Mouse (Mus musculus): ENCODE data around the gene Mab21l2.

The Mab21l2 gene

DNA sequence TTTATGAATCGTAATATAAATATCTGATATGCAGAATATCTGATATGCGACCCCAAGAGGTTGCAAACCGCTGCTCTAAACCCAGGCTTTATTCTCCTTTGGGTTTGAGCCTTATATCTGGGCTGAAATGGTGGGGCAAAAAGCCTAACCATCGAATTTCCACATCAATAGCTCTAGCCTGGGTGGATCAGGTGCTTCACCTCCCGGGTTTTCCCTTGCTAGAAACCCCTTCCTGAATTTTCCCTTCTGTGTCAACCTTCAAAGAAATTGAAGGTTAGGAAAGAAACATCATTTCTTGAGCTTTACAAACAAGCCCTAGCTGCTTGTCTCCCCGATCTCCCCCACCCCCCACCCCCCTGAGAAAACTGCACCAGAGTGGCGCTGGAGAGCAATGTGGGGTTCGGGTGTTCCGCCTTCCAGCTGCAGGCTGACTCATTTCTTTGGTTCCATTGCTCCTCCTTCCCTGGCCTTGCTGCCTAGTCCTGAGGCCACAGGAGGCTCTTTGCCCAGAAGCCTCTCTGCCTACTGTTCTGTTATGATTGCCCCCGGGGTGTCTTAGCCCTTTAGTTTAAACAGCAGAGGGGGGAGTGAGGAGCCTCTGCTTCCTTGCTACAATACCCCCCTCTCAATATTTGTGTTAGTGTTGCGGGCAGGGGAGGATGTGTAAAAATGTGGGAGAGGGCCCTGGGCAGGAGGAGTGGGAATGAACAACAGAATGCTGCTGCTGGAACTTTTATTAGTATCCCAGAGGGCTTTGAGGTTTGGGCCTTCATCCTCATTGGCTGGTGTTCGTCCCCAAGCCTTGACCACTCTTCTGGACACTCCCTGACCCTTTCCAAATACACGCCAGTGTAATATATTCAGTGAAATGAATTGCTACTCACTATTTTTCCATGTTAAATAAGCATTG is 9.5 kb downstream of the Mab21l2 start:
- DNase-seq, result no peak

DNA sequence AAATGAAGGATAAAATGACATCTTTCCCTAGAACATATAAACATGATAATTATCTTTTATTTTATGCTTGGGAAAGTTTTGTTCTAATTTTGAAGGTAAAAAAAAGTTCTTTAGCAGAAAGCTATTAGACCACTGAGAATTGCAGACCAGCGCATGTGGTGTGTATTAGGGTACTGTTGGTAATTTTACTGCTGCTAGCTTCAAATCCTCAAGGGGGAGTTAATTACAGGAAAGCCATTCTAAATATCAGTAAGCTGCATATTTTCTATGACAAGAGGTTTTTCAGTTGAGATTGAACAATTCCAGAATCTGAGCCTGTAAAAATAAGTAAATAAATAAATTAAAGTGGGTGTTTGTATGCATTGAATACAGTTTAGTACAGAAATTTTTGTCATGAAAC is 11.7 kb downstream of the Mab21l2 start:
- no peak for DNase-seq

DNA sequence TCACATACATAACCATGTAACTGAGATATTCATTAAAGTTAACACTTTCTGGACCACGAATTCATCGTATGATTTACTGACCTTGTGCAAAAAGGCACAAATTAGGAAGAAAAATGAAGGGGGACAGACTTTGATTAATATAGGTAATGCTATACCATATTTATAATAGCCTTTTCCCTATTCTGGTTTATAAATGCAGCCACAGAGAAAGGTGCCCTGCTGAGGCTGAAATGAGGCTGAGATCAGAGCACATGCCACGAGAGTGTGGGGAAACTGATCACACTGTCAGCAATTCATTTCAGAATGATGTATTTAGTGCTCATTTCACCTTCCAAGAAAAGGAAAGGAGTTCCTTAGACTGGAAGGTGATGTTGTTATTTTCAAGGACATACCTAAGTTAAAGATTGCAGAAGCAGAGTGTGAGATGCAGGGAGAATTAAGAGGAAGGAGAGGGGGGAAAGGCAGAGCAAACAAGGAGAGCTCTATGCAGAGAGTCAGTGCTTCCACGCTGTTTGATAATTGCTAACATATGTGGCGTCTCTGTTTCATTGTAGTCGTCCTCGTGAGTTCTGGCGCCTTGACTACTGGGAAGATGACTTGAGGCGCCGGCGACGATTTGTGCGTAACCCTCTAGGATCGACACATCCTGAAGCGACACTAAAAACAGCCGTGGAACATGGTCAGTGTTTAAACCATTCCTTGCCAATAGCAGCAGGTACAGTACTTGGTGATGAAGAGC is 16.7 kb downstream of the Mab21l2 start:
- DNase-seq, result no peak

DNA sequence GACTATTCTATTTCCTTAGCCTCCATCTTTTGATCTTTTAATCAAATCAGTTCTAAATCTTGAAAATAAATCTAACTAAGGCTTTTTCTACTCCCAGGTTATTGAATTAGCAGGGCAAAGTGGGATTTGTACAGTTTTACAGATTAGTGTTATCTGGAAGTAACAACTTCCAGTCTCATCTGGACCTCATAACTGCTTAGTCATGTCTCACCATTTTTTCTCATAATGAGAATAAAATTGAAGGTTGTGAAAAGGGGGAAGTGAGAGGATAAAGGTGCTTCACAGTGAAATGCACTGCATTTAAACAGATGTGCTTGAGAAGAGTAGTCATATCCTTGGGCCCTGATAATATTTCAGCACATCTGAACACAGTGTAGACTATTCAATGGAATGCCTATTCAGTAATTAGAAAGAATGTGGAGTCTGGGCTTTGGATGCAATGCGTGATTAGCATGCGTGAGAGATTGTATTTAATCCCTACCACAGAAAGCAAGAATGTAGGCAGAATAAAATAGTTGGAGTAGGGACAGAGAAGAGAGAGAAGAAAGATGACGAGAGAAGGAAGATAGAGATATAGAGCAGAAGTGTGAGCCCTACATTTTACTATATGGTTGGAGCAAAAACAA is 25.4 kb downstream of the Mab21l2 start:
- no peak for DNase-seq

DNA sequence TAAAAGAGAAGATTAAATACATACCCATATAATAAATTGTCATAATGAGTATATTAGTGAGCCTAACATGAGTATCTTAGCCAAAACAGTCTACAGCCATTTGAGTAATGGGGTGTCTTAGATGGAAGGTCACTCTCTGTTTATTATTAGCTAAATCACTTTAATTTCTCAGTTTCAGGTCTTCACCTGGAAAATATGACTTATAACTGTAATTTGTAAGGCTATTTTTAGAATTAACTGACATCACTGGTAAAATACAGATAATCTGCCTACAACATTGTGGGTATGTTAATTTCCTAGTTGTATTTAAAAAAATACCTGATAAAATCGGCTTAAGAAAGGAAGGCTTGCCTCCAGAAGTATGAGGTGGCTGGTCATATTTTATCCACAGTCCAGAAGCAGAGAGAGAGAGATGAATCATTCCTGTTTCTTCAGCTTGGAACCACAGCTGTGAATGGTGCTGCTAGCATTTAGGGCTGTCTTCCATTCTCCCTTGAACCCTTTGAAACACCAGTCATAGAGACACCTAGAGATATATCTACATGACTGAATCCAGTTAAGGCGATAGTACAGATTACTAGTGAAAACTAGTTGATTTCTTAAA is 29.8 kb downstream of the Mab21l2 start:
- DNase-seq, result no peak

DNA sequence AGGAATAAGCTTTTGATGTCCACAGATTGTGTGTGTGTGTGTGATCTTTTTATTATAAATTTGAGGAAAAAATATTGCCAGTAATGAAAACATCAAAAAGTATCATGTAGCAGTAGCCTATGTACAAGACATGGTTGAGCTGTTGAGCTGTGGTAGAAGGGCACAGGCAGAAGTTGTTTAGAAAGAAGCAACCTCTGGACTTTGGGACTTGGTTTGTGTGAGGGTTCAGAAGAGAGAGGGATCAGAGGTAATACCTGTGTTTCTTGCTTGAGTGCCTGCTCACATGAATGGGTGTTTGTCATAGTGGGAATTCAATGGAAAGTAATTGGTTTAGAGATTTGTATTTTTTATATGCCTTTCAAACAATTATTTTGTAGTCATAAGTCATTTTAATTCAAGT is 47.8 kb downstream of the Mab21l2 start:
- DNase-seq, result no peak

Measured in lung, postnatal 36 days (tissue).